Mouse (Mus musculus) embryonic facial prominence, embryonic 12.5 days (tissue): ENCODE results near the gene Zc3hav1. TPM values are rescaled to one million over a fixed set of nuclear protein-coding genes. Genes with fewer than 3 reads are reported as not detected.

ENCODE experiments used
- ATAC-seq: fragments of 200-750 bp; cut with Nextera tagmentation; 2 replicates; pipeline ENCODE4 v1.8.0; 2017; ENCODE audit not compliant: insufficient number of reproducible peaks, insufficient read depth, low FRiP score, low TSS enrichment
- H3K27ac ChIP-seq: fragments of 300-500 bp; sonication (generic); 2 replicates; pipeline ENCODE4 v1.5.1; 2016; ENCODE audit warnings: mild to moderate bottlenecking
- H3K27me3 ChIP-seq: fragments of 300-500 bp; sonication (generic); 2 replicates; pipeline ENCODE4 v1.6.1; 2016; ENCODE audit warnings: mild to moderate bottlenecking, moderate library complexity
- H3K36me3 ChIP-seq: fragments of 300-500 bp; sonication (generic); 2 replicates; pipeline ENCODE4 v1.6.1; 2016; ENCODE audit warnings: mild to moderate bottlenecking
- H3K4me1 ChIP-seq: fragments of 300-500 bp; sonication (generic); 2 replicates; pipeline ENCODE4 v1.6.1; 2016
- H3K4me2 ChIP-seq: fragments of 300-500 bp; sonication (generic); replicated peaks from 2 replicates; pipeline ENCODE4 v1.6.1; 2016; ENCODE audit warnings: mild to moderate bottlenecking, moderate library complexity
- H3K4me3 ChIP-seq: fragments of 300-500 bp; sonication (generic); 2 replicates; pipeline ENCODE4 v1.5.1; 2016; ENCODE audit warnings: mild to moderate bottlenecking
- H3K9ac ChIP-seq: fragments of 300-500 bp; sonication (generic); 2 replicates; pipeline ENCODE4 v1.6.1; 2016; ENCODE audit warnings: mild to moderate bottlenecking, moderate library complexity
- H3K9me3 ChIP-seq: fragments of 300-500 bp; sonication (generic); 2 replicates; pipeline ENCODE4 v1.6.1; 2016; ENCODE audit warnings: mild to moderate bottlenecking, moderate library complexity
- WGBS: fragments of 180-500 bp; shearing (Covaris S2); methylation state at CpG from one replicate; pipeline ENCODE4 v1.1.7; 2016; 5-methylcytosine and 5-hydroxymethylcytosine counted together
- polyA plus RNA-seq: library from polyadenylated mRNA; unstranded; fragments of >200 nt; fragmentation: Nextera tagmentation; extraction: Ambion mirVana; gene quantifications from 2 replicates; pipeline ENCODE4 v1.2.1, GENCODE M21; 2016

Gene Zc3hav1
- polyA plus RNA-seq, 1 experiment from 2014 or later: 2.7 TPM

GRCm38 (mm10) chr6:38335264-38335663 lies 19.1 kb downstream of the Zc3hav1 start:
- ATAC-seq: no peak
- Histone ChIP-seq H3K27ac (no peak overlapping the region), H3K4me3 (no peak overlapping the region), H3K4me2 (no peak overlapping the region), H3K4me1 (no peaks in the 10 kb centered on the region), H3K36me3 (no peaks in the 10 kb centered on the region), H3K9ac (no peak overlapping the region), H3K9me3 (no peaks in the 10 kb centered on the region), H3K27me3 (no peaks in the 10 kb centered on the region)
- 87% methylated on average over 6 of the region's 6 CpGs for WGBS

- no peak overlapping the region for H3K4me3 ChIP-seq
- H3K4me1 ChIP-seq: no peaks in the 10 kb centered on the region
- H3K9me3 ChIP-seq: no peaks in the 10 kb centered on the region
- no peak for ATAC-seq
- H3K27ac ChIP-seq: no peak overlapping the region
- WGBS: 22% methylated on average over 4 of the region's 4 CpGs
- no peaks in the 10 kb centered on the region for H3K36me3 ChIP-seq
- H3K9ac ChIP-seq: no peak overlapping the region
- no peaks in the 10 kb centered on the region for H3K27me3 ChIP-seq
- no peak overlapping the region for H3K4me2 ChIP-seq
Measured at GRCm38 (mm10) chr6:38326596-38326995, 27.8 kb downstream of the Zc3hav1 start.

GRCm38 (mm10) chr6:38320621-38321020 lies 33.8 kb downstream of the Zc3hav1 start:
- no peak overlapping the region for H3K4me3 ChIP-seq
- H3K27ac ChIP-seq: no peak overlapping the region
- no peak overlapping the region for H3K9ac ChIP-seq
- H3K4me2 ChIP-seq: no peak overlapping the region
- H3K4me1 ChIP-seq: no peaks in the 10 kb centered on the region
- no peaks in the 10 kb centered on the region for H3K27me3 ChIP-seq
- WGBS: 92% methylated on average over 9 of the region's 9 CpGs
- H3K9me3 ChIP-seq: no peaks in the 10 kb centered on the region
- ATAC-seq: no peak
- H3K36me3 ChIP-seq: no peaks in the 10 kb centered on the region

GRCm38 (mm10) chr6:38316050-38316449 lies 38.4 kb downstream of the Zc3hav1 start:
- WGBS: 90% methylated on average over 4 of the region's 4 CpGs
- no peaks in the 10 kb centered on the region for H3K36me3 ChIP-seq

DNA sequence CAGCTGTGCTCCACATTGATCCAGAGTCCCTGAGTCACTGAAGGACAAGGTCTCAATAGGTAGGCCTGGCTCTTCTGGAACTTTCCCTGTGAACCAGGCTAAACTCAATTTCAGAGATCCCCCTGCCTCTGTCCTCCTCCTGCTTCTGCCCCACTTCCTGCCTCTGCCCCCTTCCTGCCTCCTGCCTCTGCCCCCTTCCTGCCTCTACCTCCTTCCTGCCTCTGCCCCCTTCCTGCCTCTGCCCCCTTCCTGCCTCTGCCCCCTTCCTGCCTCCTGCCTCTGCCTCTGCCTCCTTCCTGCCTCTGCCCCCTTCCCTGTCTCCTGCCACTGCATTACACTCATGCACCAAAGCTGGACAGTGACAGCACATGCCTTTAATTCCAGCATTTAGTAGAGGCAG lies 44.7 kb downstream of the Zc3hav1 start:
- H3K4me1 ChIP-seq: no peaks in the 10 kb centered on the region
- H3K27ac ChIP-seq: no peak overlapping the region
- H3K4me2 ChIP-seq: no peak overlapping the region
- ATAC-seq: no peak
- no peaks in the 10 kb centered on the region for H3K27me3 ChIP-seq
- H3K9me3 ChIP-seq: no peaks in the 10 kb centered on the region
- no peaks in the 10 kb centered on the region for H3K36me3 ChIP-seq
- H3K9ac ChIP-seq: no peak overlapping the region
- no peak overlapping the region for H3K4me3 ChIP-seq

More at GRCm38 (mm10) chr6:38316050-38316449, 38.4 kb downstream of the Zc3hav1 start:
- ATAC-seq: no peak
- no peak overlapping the region for H3K27ac ChIP-seq
- H3K9me3 ChIP-seq: no peaks in the 10 kb centered on the region
- no peaks in the 10 kb centered on the region for H3K4me1 ChIP-seq
- no peaks in the 10 kb centered on the region for H3K27me3 ChIP-seq
- no peak overlapping the region for H3K9ac ChIP-seq
- no peak overlapping the region for H3K4me3 ChIP-seq
- H3K4me2 ChIP-seq: no peak overlapping the region

GRCm38 (mm10) chr6:38304981-38305380 lies 49.4 kb downstream of the Zc3hav1 start:
- no peak for ATAC-seq
- no peaks in the 10 kb centered on the region for H3K36me3 ChIP-seq
- no peaks in the 10 kb centered on the region for H3K4me1 ChIP-seq
- 74% methylated on average over 3 of the region's 3 CpGs for WGBS
- H3K27ac ChIP-seq: no peak overlapping the region
- H3K9me3 ChIP-seq: 0 out of 2 replicates have a peak, but pooled peaks cover 3% of the 10 kb centered on the region
- no peak overlapping the region for H3K4me2 ChIP-seq
- no peaks in the 10 kb centered on the region for H3K27me3 ChIP-seq
- H3K4me3 ChIP-seq: no peak overlapping the region
- no peak overlapping the region for H3K9ac ChIP-seq

GRCm38 (mm10) chr6:38298761-38299401 lies 55.5 kb downstream of the Zc3hav1 start, which contains the start of gene Zc3hav1l:
Gene Zc3hav1l (minus strand): TSS chr6:38299259.
- H3K27me3 ChIP-seq: no peaks in the 10 kb centered on the region
- peaks cover 30% of the 10 kb centered on the region for H3K36me3 ChIP-seq
- peaks cover 4% of the 10 kb centered on the region; the same call in 1 of the 2 replicates for H3K4me1 ChIP-seq
- H3K9ac ChIP-seq: peak within 1 kb of the TSS; percentile 94
- no peaks in the 10 kb centered on the region for H3K9me3 ChIP-seq
- peak within 1 kb of the TSS; percentile 74 for H3K4me3 ChIP-seq
- under 1% methylated on average over 54 of the region's 70 CpGs for WGBS
- peak within 1 kb of the TSS; percentile 99 for H3K27ac ChIP-seq
- ATAC-seq: peak; percentile 96
- peak within 1 kb of the TSS; percentile 58 for H3K4me2 ChIP-seq

DNA sequence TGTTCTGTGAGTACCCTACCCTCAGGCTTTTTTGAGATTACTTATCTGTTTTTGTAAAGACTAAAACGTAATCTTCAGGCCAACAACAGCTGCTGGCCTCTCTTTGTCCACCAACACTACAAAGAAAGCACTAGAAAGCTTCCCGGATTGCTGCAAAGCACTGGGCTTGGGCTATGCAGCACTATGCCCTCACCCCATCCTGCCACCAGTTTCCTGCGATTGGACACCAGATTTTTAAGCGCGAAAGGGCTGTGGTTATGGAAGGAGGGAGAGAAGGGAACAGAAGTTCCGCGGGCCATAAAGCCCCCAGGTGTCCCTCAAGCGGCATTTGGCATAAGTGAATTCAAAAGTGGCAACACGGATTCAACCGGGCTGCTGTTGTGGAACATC lies 56.2 kb downstream of the Zc3hav1 start:
- H3K27ac ChIP-seq: peak overlapping the region; percentile 99
- WGBS: under 1% methylated on average over 10 of the region's 10 CpGs
- no peak for ATAC-seq
- no peaks in the 10 kb centered on the region for H3K27me3 ChIP-seq
- no peaks in the 10 kb centered on the region for H3K9me3 ChIP-seq
- peaks cover 4% of the 10 kb centered on the region; the same call in 1 of the 2 replicates for H3K4me1 ChIP-seq
- peak overlapping the region; percentile 58 for H3K4me2 ChIP-seq
- peak overlapping the region; percentile 74 for H3K4me3 ChIP-seq
- peak overlapping the region; percentile 94 for H3K9ac ChIP-seq
- peaks cover 35% of the 10 kb centered on the region for H3K36me3 ChIP-seq

GRCm38 (mm10) chr6:38297580-38298245 lies 56.7 kb downstream of the Zc3hav1 start:
- Histone ChIP-seq H3K27me3 (no peaks in the 10 kb centered on the region), H3K9me3 (no peaks in the 10 kb centered on the region), H3K4me1 (peaks cover 4% of the 10 kb centered on the region; the same call in 1 of the 2 replicates), H3K27ac (peak overlapping the region; percentile 99), H3K4me3 (peak overlapping the region; percentile 74), H3K4me2 (peak overlapping the region; percentile 58), H3K36me3 (peaks cover 40% of the 10 kb centered on the region), H3K9ac (peak overlapping the region; percentile 94)
- no peak for ATAC-seq
- 35% methylated on average over 12 of the region's 12 CpGs for WGBS

DNA sequence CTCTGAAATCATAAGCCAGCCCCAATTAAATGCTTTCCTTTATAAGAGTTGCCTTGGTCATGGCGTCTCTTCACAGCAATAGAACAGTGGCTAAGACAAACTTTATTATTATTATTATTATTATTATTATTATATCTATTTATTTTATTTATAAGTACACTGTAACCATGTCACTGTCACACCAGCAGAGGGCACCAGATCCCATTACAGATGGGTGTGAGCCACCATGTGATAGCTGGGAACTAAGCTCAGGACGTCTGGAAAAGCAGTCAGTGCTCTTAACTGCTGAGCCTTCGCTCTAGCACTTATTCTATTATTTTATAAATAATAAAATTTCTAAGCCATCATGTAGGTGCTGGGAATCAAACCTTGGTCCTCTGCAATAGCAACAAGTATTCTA lies 60.7 kb downstream of the Zc3hav1 start:
- no peak for ATAC-seq
- Histone ChIP-seq H3K4me1 (0 out of 2 replicates have a peak, but pooled peaks cover 4% of the 10 kb centered on the region), H3K27me3 (no peaks in the 10 kb centered on the region), H3K9ac (no peak overlapping the region), H3K4me3 (no peak overlapping the region), H3K27ac (no peak overlapping the region), H3K9me3 (no peaks in the 10 kb centered on the region), H3K4me2 (no peak overlapping the region), H3K36me3 (peaks cover 61% of the 10 kb centered on the region)
- 63% methylated on average over 3 of the region's 3 CpGs for WGBS

DNA sequence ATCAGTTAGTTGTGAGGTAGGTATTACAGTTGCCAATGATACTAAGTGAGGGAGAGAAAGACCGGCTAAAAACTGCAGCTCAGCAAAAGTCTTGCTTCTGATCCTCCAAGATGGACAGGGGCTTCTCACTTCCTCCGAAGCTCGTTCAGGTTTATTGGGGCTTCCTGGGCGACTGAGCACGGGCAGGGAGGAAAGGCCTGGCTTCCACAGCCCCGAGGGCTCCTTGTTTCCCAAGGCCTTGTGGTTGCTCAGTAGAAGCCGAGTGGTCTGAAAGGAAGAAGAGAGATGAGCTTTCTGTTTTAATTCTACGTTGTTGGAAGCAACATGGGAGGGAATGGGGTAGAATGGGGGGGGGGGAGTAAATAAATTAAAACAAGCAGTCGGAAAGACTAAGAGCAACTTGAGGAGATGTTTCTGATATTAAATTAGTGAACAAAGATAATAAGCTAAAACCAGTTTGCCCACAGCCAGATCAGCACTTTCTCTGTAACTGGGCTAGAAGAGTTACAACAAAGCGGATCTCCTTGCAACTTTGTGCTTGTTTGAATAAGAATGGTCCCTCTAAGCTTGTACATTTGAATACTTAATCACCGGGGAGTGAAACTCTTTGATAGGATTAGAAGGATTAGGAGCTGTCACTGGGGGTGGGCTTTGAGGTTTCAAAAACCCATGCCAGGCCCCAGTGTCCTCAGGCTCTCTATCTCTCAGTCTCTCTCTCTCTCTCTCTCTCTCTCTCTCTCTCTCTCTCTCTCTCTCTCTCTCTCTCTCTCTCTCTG lies 61.3 kb downstream of the Zc3hav1 start:
- WGBS: 47% methylated on average over 11 of the region's 11 CpGs
- H3K4me2 ChIP-seq: no peak overlapping the region
- peaks cover 67% of the 10 kb centered on the region for H3K36me3 ChIP-seq
- H3K4me3 ChIP-seq: no peak overlapping the region
- no peaks in the 10 kb centered on the region for H3K27me3 ChIP-seq
- no peak overlapping the region for H3K27ac ChIP-seq
- no peak for ATAC-seq
- no peak overlapping the region for H3K9ac ChIP-seq
- H3K4me1 ChIP-seq: 0 out of 2 replicates have a peak, but pooled peaks cover 4% of the 10 kb centered on the region
- no peaks in the 10 kb centered on the region for H3K9me3 ChIP-seq
